Mouse (Mus musculus) layer of hippocampus, postnatal 14 days (tissue): ENCODE measurements around the gene Kif6. TPM values are rescaled to one million over a fixed set of nuclear protein-coding genes. Genes with fewer than 3 reads are reported as not detected.

Source experiments
- DNase-seq, 2 experiments: peaks; one replicate each; pipeline ENCODE4 v3.0.0; 2021 to 2022; ENCODE audit warnings: low spot score in 2 of 2, mixed read lengths in 1 of 2
- total RNA-seq, 2 experiments: library from RNA; stranded (reverse); gene quantifications; 2 replicates each; pipeline ENCODE4 v1.2.3; 2021

Kif6 gene
- total RNA-seq, 2 experiments from 2014 or later, result 3.9 to 4.8 TPM

DNA sequence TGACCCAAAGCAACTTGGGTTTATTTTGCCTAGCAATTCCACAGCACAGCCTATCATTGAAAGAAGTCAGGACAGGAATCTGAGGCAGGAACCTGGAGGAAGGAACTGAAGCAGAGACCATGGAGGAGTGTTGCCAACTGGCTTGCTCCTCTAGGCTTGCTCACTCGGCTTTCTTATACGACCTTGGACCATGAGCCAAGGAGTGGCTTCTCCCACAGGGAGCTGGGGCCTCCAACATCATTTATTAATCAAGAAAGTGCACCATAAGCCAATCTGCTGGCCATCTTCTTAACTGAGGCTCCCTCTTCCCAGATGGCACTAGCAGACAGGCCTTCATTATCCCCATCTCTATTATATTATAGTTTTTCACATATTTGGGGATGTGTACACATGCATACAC is 119.8 kb downstream of the Kif6 start:
- DNase-seq, result no peak

DNA sequence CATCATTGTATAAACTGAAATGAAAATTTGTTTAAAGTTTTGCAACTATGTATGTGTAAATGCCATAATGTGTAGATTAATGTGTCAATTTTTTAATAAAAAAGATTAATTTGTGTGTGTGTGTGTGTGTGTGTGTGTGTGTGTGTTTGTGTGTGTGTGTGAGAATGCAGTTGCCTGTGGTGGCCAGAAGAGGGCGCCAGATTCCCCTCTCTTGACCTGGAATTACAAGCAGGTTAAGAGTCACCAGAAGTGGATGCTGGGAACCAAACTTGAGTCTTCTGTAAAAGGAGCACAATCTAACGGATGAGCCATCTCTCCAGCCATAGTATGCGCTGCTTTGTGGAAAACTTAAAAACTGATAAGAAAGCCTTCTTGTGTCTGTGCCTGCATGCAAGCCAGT is 121.4 kb downstream of the Kif6 start:
- no peak for DNase-seq

DNA sequence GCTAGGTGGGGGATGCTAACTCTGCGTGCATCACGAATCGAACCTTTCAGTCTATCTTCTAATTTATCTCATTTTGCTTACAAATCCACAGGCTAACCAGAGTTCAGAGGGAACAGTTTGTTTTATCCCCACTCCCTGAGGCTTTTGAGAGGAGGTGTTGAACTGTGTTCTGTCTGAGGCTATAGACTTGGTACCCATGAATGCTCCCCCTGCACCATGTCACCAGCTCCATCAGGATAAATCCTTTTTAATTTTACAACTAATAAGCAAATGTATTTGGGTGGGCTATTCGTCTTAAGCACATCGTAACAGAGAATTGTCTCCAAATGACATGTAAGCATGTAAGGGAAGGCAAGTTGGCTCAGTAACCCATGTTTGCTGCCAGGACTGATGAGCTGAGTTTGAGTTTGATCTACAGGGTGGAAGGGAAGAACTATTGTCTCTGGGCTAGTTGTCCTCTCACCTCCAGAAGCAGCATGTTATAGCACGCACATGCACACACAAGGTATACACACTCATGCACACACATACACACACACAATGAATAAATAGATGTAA is 122.4 kb downstream of the Kif6 start:
- DNase-seq, result no peak

DNA sequence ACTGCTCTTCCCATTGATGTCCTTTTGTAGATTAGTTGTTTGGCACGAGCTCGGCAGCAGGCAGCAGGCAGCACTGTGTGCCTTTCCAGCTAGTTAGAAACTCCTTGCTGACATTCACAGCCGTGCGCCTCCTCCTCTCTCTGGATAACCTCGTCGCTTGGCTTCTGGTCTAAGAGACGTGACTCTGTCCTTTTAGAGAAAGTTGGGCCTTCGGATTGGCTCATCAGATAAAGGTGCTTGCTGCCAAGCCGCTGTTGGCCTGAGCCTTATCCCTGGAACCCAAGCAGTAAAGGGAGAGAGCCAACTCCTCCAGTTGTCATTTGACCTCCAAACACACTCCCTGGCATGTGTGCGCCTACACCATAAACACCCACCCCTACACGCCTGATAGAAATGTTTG is 123.4 kb downstream of the Kif6 start:
- peak; percentile 13 to 17 for DNase-seq

DNA sequence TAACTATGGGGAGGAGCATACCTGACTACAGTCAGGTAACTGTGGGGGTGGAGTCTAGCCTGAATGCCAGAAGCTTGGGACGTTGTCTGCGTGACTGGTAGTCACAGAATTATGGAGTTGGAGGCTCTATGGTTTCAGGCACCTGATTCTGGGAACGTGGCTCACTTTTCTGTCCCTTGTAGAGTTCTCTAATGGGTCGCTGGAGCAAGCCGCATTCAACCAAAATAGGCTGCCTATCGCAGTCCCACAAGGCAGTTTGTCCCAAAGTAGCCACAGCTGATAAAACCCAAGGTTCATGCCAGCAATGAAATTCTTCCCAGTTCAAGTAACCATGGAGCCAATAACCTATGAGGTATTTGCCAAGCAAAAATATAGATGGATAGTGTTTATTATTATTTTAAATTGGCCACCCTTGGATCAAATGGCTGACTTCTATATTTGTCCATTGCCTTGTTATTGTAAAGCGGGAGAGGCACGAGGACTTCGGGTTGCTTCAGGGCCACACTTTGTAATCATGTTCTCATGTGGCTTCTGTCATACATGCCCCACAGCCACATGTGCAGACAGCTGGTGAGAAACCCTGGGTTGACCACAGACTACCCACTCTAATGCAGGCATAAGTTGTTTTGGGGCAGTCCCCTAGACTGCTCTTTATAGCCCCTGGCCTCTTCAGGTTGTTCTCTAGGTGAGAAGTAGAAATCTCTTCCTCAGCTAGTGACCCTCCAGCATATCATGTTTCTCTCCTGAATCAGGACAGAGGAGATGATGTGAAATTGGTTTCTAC is 125.2 kb downstream of the Kif6 start:
- no peak for DNase-seq

DNA sequence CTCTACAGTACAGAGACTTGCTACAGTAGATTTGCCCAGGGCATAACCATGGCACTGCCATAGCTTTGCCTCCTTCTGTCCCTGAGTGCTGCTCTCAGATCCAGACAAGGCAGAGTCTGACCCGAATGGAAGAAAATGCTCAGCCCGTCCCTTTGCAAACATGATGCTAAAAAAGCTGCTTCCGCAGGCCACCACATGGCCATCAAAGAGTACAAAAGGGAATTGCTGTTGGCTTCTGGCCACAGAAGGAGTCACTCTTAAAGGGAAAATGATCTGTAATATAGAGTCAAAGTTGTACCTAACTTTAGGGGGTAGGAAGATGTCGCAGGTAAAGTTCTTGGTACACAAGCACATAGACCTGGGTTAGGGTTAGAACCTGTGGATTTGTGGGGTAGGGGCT is 126.2 kb downstream of the Kif6 start:
- no peak for DNase-seq

DNA sequence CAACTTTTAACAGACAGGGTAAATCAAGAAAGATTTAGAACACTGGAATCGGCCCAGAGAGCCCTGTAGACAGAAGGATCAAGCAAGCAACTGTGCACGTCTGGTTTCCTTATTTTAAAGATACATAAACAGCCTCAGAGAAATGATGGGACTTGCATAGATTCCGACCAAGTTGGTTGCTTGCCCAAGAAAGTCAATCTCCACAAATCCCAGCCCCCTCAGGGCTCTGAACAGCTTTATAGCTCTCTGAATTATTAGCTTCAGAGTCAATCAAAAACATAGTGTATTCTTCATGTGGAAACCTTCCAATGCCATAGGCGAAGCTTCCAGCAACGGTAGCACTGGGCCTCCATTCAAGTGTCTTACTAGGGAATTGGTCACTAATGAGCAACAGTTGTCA is 127.0 kb downstream of the Kif6 start:
- no peak for DNase-seq

DNA sequence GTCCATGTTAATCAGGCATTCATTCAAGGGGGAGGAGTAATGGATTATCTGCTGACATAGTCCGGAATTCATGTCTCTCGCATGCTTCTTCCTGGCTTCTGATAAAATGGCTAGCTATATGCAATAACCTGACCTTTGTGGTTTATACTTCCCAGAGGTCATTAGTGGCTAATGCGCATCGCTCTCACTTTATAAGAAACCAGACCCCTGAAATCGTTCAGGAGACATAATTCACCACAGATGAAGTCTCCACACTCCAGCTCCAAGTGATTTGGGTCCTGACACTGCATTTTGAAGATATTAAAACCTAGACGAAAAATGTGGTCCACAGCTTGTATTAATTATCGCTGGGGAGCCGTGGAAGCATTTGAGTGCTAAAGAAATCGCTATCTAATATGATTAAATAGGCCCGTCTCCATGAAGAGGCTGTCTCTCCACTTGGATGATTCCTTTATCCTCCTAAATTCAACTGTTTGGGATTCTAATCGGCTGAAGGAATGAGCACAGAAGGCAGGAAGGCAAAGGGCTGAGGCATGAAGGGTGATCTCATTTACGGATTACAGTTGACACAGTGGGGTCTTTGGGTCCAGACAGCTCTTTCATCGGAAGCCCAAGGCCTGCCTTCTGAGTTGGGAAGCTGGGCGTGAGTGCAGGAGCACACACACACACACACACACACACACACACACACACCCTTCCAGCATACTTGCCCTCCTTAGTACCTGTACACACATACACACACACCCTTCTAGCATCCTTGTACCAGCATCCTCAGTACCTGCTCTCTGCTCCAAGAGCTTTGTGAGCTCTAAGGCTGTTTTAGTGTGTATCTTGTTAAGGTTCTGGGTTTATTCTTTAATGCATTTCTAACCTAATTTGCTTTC is 128.9 kb downstream of the Kif6 start:
- no peak for DNase-seq

DNA sequence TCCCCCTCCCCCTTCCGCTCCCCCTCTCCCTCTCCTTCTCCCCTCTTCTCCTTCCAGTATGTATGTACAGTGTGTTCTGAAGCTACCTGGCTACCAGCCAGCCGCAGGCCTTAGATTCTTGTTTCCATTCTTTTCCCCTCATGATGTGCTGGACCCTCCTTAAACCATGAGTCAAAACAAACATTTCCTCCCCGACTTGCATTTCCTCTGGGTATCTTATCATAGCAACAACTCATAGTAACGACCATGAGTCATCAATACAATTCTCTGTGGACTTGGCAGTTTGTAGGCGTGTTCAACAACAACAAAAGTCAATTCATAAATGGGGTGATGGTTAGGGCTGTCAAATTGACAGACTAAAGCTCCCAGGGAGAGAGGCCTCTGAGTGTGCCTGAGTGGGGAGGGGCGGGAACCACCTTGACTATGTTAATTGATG is 136.0 kb downstream of the Kif6 start:
- DNase-seq, result no peak

DNA sequence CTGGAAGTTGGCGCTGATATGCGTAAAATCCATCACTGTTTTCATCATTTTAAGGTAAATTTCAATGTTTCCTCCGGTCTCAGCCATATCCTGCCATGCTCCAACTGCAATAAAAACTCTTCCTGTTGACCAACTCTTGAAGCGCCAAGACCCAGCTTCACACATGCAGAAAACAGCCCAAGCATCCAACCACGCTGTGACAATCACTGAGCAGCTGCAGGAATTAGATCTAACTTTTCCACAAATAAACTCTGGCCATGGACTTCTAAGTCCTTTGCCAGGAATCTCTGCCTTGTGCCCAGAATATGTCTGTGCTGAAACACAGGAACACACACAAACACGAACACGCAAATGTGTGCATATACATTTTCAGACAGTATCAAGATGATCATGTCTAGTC is 138.9 kb downstream of the Kif6 start:
- no peak for DNase-seq

DNA sequence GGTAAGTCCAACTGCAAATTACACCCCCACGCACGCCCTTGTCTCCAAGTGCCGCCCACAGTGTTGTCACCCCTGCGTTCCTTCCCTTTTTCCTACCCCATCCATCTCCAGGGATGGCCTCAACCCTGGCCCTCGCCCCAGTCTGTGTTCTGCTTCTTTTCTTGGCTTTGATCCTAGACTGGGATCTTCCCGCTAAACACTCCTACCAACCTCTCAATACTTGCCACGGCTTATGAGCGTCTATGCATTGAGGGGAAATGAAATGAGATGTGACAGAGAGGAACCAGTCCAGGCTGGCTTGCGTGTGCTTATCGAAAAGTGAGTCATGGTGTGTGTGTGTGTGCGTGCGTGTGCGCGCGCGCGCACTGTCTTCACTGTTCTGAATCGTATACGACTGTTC is 141.9 kb downstream of the Kif6 start:
- DNase-seq, result no peak

DNA sequence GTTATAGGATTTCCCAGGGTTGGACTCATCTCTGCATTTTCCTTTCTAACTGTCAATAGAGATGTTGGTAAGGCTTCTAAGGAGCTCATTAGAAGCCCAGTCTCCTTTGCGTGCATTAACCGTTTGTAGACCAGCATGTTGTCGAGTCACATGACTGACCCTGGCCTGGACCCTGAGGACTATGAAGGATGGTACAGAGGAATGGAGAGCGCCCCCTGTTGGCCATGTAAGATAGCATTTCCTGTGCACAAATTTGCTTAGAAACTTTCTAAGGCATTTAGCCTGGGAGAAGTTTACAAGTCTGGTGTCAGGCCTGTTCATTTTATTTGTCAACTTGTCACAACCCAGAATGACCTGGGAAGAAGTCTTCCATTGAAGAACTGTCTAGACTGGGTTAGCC is 144.1 kb downstream of the Kif6 start:
- DNase-seq, result no peak

DNA sequence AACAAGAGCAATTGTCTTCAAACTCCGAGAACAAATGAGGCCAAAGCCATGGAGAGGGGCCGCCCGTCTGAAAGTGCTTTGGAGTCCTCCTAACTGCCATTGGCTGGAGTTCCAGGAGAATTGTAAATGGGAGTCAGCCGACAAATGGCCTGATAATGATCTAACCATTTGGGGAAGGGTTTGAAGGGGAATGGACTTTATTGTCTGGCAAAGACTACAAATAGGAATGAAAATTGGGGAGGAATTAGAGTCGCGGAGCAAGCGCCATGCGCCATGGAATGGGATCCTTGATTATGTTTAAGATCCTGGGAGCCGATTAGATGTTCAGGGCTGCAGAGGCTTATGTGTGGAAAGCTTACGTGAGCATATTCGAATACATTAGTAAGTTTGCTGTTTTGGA is 146.3 kb downstream of the Kif6 start:
- DNase-seq, result no peak

DNA sequence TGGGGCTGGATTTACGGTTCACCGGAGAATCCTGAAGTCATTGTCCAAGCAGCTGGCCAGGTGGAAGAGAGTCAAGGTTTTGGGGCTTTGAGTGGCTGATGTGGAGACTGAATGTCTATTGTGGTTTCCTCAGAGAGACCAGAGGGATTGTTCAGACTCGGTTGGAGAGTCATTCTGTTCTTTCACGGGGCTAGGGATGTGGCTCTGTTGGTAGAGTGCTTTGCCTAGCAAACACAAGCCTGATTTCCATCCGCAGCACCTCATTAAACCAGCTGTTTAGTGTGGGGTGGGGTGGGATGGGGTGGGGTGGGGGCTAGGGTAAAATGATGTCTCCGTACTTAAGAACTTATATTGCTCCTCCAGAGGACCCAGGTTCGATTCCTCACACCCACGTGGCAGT is 146.9 kb downstream of the Kif6 start:
- DNase-seq, result no peak

DNA sequence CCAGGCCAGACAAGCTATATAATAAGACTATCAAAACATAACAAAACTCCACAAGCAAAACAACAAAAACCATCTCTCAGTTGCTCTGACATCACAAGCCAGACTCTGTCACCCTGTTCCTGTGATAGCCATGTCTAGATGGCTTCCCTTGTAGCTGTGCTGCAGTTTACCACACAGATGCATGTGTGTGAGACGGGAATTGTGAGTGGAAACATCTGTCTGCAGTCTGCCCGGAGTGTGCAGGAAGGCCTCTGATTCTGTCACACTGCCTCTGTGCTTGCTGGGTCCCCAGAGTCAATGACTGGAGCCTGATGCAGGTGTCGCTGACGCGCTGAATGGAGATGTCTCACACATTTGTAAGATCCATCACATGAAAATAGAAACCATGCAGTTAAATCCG is 150.0 kb downstream of the Kif6 start:
- DNase-seq, result no peak

DNA sequence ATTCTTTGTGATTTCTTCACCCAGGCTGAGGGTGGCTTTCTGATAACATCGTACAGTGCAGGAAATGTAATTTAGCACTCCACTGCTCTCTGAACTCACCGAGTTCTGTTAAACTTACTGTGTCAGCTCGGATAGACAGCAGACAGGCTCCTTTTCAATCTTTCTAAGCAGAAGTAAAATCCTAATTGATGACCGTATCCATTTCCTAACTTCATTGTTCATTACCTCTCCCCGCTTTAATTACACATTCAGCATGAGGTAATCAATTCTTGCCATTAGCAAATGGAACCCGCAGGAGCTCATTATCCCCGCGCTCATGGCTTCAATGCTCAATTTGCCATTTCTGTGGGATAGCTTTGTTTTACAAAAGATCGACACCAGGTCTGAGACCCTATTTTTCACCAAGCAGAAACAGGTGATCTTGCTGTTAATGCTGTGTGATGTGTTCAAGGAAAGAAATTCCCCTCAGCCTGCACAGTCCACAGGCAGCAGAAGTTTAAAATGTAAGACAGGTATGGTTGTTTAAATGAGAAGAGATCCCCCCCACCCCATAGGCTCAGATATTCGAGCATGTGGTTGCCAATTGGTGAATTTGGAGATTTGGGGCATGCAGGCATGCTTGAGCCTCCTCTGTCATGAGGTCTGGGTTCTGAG is 152.9 kb downstream of the Kif6 start:
- no peak for DNase-seq

DNA sequence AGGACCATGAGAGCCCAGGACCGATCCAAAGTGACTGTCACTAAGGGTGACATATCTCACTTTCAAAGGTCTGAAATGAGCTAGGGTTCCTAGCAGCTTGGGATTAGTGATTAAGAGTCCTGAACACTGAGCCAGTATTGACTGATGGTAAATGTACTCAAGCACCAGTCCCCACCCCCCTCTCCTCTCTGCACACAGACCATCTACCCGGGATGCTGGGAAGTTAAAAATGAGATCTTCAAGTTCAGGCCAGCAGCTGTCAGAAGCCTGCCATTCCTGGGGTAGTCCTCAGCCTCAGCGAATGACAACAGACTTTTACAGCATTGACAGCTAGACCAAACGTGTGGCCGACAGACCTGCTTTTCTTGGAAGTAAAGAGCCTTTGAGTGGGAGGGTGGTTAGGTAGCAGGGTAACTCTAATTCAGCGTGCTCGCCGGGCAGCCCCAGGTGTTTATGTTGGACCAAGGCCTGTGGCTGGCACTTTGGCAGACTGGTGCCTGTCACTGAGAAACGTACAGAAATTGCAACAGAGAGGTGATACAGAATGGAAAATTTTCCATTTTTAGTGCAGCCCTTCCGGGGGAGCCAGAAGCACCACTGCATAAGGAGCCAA is 156.9 kb downstream of the Kif6 start:
- DNase-seq, result no peak

DNA sequence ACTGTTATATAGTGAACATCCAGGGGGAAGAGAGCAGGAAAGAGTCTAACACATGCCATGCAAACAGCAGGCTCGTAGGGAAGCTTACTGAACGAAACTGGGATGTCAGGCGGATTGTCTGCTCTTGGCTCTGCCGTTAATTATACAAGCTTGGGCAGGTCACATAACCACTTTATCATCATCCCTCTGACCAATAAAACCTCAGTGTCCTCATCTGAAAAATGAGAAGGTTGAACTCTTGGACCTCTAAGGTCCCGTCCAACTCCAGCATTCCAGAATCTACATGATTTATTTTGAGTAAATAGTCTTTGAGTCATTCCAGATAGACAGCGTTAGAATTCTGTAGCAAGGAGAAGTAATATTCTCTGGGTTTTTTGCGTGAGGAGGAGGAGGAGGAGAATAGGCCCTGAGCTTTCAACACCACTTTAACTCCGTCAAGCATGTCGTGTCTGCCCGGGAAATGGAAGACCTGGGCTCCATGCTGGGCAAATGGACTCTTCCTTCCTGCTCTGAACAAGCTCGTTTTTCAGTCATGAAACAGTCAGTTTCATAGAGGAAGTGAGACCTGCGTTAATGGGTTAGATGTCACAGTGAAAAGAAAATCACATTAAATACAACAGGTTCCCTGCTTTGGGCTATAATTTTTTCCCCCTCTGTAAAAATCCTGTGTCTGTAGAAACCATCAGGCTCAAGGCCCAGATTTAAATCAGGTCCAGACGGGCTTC is 162.3 kb downstream of the Kif6 start:
- DNase-seq, result no peak

DNA sequence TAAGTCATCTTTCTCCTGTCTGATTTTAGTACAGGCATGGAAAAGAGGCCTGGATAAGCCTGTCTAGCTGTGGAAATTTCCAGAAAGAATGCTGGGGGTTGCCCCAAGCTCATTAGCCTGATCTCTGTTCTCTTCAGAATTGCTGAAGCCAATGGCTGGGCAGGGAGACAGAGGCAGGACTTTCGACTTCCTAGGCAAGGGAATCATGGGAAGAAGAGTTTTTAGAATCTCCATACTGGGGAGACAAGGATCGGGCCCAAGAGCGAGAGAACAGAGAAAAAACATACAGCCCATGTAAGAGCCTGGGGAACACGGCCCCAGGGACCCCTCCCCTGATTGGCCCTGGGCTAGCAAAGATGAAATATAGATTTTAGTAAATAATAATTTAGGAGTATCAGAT is 164.1 kb downstream of the Kif6 start:
- DNase-seq, result no peak

DNA sequence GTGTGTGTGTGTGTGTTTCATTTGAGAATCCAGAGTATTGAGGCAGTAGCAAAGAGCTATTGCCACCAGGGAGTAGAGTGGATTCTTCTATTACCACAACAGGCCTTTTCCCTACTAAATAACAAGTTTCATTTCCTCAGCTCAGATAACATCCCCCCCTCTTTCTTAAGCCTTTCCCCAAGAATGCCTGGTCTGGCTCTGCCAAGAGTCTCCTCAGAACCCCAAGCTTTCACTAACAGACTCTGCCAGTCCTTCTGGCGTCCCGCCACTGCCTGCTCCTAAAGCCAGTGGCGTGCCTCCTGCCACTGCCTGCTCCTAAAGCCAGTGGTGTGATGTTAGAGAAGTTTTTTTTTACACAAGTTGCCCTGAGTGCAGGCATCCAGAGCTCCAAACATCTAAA is 164.6 kb downstream of the Kif6 start:
- peak in 1 of 2 experiments; percentile 37 for DNase-seq

DNA sequence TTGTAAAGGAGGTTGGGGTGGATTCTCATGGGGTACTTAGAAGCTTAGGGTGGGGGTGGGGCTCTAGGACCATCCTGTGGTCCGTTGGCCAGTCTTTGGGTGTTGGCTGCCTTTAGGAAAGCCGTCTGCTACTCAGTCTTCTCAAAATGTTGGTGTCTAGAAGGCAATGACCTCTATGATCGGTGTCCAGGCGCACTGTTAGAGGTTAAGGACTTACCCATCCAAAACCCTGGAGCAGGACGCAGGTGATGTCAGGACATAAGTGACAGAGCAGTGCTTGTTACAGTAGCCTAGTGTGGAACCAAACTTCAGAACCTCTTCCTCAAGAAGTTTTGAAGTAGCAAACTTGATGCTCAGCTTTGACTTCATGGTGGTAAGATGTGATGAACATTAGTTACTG is 170.9 kb downstream of the Kif6 start:
- no peak for DNase-seq
